Mouse (Mus musculus) neural tube, embryonic 11.5 days (tissue): ENCODE measurements at regions not wholly inside any gene's neighbourhood (a gene's known extent, or its start where the extent isn't known, plus 50 kb on each side); places are given as distances from the start of the nearest gene placed in this dataset.

Source experiments
- ATAC-seq: fragments of 200-750 bp; cut with Nextera tagmentation; 2 replicates; pipeline ENCODE4 v1.8.0; 2017; ENCODE audit warnings: moderate number of reproducible peaks, mild to moderate bottlenecking, moderate TSS enrichment, moderate library complexity; ENCODE audit not compliant: insufficient read depth, low FRiP score, low TSS enrichment
- DNase-seq: peaks from one replicate; pipeline ENCODE4 v3.0.0-alpha.2; 2015; ENCODE audit warnings: low spot score
- H3K27ac ChIP-seq: fragments of 300-500 bp; sonication (generic); 2 replicates; pipeline ENCODE4 v1.5.1; 2014; ENCODE audit warnings: low read depth, mild to moderate bottlenecking, low read length
- H3K27me3 ChIP-seq: fragments of 300-500 bp; sonication (generic); 2 replicates; pipeline ENCODE4 v1.6.1; 2014; ENCODE audit warnings: mild to moderate bottlenecking, low read length, mixed read lengths; ENCODE audit not compliant: control insufficient read depth, insufficient read depth
- H3K36me3 ChIP-seq: fragments of 300-500 bp; sonication (generic); 2 replicates; pipeline ENCODE4 v1.6.1; 2014; ENCODE audit warnings: mild to moderate bottlenecking, low read length, moderate library complexity, mixed read lengths; ENCODE audit not compliant: control insufficient read depth, insufficient read depth
- H3K4me1 ChIP-seq: fragments of 300-500 bp; sonication (generic); 2 replicates; pipeline ENCODE4 v1.6.1; 2014; ENCODE audit warnings: low read length, mixed read lengths; ENCODE audit not compliant: control insufficient read depth, insufficient read depth
- H3K4me2 ChIP-seq: fragments of 300-500 bp; sonication (generic); 2 replicates; pipeline ENCODE4 v1.6.1; 2014; ENCODE audit warnings: low read depth, mild to moderate bottlenecking, moderate library complexity
- H3K4me3 ChIP-seq: fragments of 300-500 bp; sonication (generic); 2 replicates; pipeline ENCODE4 v1.5.1; 2014; ENCODE audit warnings: low read depth, low read length
- H3K9ac ChIP-seq: fragments of 300-500 bp; sonication (generic); 2 replicates; pipeline ENCODE4 v1.6.1; 2014; ENCODE audit warnings: mild to moderate bottlenecking, low read length
- H3K9me3 ChIP-seq: fragments of 300-500 bp; sonication (generic); 2 replicates; pipeline ENCODE4 v1.6.1; 2016; ENCODE audit warnings: low read length; ENCODE audit not compliant: control insufficient read depth
- WGBS: fragments of 180-500 bp; shearing (Covaris S2); extraction: QIAGEN DNeasy Blood & Tissue Kit; methylation state at CpG from one replicate; pipeline ENCODE4 v1.1.7; 2014; 5-methylcytosine and 5-hydroxymethylcytosine counted together

DNA sequence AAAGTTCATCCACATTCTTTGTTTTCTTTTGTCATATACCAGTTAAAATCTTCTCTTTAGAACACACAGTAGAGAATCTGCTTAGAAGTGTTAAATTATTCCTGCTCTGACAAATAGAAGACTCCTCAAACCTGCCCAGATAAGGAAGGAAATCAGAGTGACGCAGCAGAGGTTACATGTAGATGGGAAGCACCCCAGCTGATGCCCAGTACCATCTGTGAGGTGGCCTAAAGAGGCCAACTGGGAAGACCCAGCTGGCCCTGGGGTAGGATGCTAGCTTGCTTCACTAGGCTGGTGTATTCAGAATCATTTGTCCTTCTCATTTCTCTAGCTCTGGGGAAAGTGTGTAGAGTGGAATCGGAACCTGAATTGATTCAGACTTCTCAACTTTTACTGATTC is 242.6 kb upstream of the Erbb4 start:
- no peak overlapping the region for H3K4me2 ChIP-seq
- ATAC-seq (no peak), DNase-seq (no peak)
- H3K9ac ChIP-seq = no peak overlapping the region
- no peaks in the 10 kb centered on the region for H3K36me3 ChIP-seq
- H3K9me3 ChIP-seq = no peaks in the 10 kb centered on the region
- no peaks in the 10 kb centered on the region for H3K4me1 ChIP-seq
- H3K27ac ChIP-seq = no peak overlapping the region
- no peaks in the 10 kb centered on the region for H3K27me3 ChIP-seq
- no peak overlapping the region for H3K4me3 ChIP-seq
- WGBS = 99% methylated on average over 2 of the region's 2 CpGs

DNA sequence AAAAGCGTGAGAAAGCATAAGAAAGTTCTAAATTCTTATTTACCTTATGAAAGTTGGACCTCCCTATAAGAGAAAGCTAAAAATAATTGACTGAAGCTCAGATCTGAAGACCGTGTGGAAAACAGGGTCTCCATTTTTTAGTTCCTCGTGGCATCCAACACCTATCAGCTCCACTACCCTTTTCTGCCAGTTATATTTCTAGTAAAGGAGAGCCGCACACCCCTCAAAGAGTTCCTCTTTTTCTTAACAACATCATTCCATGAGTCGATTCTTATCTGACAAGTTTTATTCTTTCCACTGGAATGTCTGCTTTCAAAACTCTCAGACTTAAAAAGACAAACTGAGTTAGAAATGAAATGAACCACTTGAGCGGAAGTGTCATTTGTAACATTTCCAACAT is 242.0 kb upstream of the Erbb4 start:
- Histone ChIP-seq H3K9ac (no peak overlapping the region), H3K9me3 (no peaks in the 10 kb centered on the region), H3K27me3 (no peaks in the 10 kb centered on the region), H3K4me1 (no peaks in the 10 kb centered on the region), H3K4me2 (no peak overlapping the region), H3K36me3 (no peaks in the 10 kb centered on the region), H3K4me3 (no peak overlapping the region), H3K27ac (no peak overlapping the region)
- ATAC-seq = no peak
- WGBS = 90% methylated on average over 6 of the region's 6 CpGs
- DNase-seq = no peak

DNA sequence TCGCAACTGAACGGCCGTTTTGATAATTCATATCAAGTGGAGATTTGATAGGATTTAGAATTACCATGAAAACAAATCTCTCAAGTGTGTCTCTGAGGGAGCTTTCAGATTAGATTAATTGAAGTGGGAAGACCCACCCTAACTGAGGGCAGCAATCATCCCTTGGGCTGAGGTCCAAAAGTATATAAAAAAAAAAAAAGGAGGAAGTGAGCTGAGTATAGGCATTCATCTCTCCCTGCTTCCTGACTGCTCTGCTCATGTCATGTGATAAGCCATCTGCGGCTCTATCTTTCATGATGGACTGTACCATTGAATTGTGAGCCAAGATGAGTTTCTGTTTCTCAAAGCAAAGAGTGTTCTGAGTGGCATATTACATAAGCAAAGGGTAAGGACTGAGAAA is 234.2 kb upstream of the Erbb4 start:
- no peaks in the 10 kb centered on the region for H3K9me3 ChIP-seq
- H3K4me1 ChIP-seq = no peaks in the 10 kb centered on the region
- no peak overlapping the region for H3K27ac ChIP-seq
- no peak for DNase-seq
- 91% methylated on average over 4 of the region's 4 CpGs for WGBS
- no peak overlapping the region for H3K9ac ChIP-seq
- no peaks in the 10 kb centered on the region for H3K36me3 ChIP-seq
- ATAC-seq = no peak
- no peak overlapping the region for H3K4me3 ChIP-seq
- H3K27me3 ChIP-seq = no peaks in the 10 kb centered on the region
- H3K4me2 ChIP-seq = no peak overlapping the region

DNA sequence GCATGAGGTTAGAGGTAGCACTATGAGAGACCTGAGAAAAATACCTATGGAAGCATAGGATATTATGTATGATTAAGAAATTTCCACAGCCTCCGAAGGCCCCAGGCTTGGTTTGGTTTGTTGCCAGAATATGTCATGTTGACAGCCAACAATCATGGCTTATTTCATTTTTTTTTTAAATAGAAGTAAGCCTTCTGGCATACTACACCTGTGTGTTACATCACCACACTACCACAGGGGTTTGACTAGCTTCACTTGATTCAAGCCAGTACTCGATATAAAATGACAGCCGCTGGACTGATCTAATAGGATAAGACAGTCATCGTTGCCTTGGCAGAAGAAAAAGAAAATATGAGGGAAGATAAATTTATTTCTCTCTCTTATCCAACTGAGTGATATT is 232.6 kb upstream of the Erbb4 start:
- WGBS = 96% methylated on average over 4 of the region's 4 CpGs
- H3K9ac ChIP-seq = no peak overlapping the region
- DNase-seq (no peak), ATAC-seq (no peak)
- no peaks in the 10 kb centered on the region for H3K36me3 ChIP-seq
- H3K4me3 ChIP-seq = no peak overlapping the region
- no peak overlapping the region for H3K4me2 ChIP-seq
- H3K4me1 ChIP-seq = no peaks in the 10 kb centered on the region
- H3K27ac ChIP-seq = no peak overlapping the region
- H3K27me3 ChIP-seq = no peaks in the 10 kb centered on the region
- H3K9me3 ChIP-seq = no peaks in the 10 kb centered on the region

DNA sequence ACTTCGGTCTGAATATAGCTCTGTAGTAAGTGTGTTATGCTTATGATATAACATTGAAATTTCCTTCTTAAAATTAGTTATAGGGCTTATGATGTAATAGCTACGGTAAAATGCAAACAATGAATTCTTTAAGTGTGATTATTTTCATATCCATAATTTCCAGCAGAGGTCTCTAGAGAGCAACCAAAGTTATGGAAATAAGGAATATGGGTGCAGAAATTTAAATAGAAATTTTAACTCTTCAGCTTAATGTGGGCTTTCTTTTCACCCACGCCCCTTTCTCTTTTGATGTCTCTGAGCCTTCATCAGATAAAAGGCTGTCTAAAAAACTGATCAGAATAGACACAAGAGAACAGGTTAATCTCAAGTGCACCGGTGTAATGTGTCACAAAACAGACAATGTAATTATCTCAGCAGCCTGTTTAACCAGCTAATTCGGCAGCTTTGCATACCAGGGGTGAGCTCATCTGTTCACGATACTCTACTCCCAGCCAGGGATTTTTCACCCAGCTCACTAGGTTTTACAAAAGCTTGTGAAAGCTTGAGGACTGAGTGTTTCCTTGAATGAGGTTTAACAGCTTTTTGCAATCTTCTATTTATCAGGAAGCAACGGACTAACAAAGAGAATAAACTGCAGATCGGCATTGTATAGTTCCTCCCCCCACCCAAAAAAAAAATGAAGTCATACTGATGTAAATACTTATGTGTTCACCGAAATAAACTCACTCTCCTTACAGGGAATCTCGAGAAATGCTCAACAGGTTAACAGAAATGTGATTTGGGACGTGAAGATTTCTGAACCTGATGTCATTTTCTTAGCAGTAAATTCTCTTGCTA is 223.8 kb upstream of the Erbb4 start:
- Histone ChIP-seq H3K4me3 (no peak overlapping the region), H3K9ac (no peak overlapping the region), H3K36me3 (no peaks in the 10 kb centered on the region), H3K27ac (no peak overlapping the region), H3K9me3 (no peaks in the 10 kb centered on the region), H3K27me3 (no peaks in the 10 kb centered on the region), H3K4me2 (no peak overlapping the region), H3K4me1 (no peaks in the 10 kb centered on the region)
- DNase-seq (no peak), ATAC-seq (no peak)
- WGBS = 70% methylated on average over 11 of the region's 11 CpGs

DNA sequence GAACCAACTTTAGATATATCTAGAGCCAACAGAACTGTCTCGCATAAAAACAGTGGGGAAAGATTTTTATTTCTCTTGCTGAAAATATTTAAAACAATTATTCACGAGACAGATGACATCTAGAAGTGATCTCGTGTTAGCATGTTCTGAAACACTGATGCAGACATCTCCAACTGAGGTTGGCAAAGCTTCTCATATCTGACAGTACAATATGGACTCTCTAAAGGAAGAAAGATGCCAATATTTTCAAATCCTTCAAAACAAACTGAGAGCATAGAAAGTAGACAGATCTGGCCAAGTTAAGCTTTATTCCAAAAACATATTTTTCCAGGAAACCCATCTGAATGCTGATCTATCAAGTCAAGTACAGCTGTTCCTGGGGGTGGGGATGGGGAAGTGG is 221.5 kb upstream of the Erbb4 start:
- Histone ChIP-seq H3K9ac (no peak overlapping the region), H3K4me3 (no peak overlapping the region), H3K9me3 (no peaks in the 10 kb centered on the region), H3K36me3 (no peaks in the 10 kb centered on the region), H3K27me3 (no peaks in the 10 kb centered on the region), H3K4me2 (no peak overlapping the region), H3K4me1 (no peaks in the 10 kb centered on the region), H3K27ac (no peak overlapping the region)
- ATAC-seq (no peak), DNase-seq (no peak)
- WGBS = 81% methylated on average over 3 of the region's 3 CpGs

DNA sequence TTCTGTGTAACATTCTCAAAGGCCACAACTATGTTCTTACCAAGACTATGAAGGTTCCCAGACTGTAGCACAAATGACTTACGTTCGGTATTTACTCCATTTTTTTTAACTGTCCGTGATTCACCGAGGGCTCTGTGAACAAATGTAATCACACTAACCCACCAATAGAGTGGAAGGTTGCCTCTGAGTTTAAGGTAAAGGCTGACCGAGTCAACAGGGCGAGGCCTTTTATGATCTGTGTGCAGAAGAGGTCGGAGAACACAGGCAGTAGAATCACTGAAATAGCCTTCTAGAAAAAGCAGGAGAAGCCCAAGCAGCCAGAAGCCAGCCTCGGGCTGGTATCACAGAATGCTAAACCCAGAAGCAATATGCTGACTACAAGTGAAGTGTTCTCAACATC is 218.9 kb upstream of the Erbb4 start:
- Histone ChIP-seq H3K4me2 (no peak overlapping the region), H3K27me3 (no peaks in the 10 kb centered on the region), H3K4me1 (no peaks in the 10 kb centered on the region), H3K36me3 (no peaks in the 10 kb centered on the region), H3K4me3 (no peak overlapping the region), H3K9ac (no peak overlapping the region), H3K9me3 (no peaks in the 10 kb centered on the region), H3K27ac (no peak overlapping the region)
- ATAC-seq = no peak
- WGBS = 87% methylated on average over 8 of the region's 8 CpGs
- DNase-seq = no peak

DNA sequence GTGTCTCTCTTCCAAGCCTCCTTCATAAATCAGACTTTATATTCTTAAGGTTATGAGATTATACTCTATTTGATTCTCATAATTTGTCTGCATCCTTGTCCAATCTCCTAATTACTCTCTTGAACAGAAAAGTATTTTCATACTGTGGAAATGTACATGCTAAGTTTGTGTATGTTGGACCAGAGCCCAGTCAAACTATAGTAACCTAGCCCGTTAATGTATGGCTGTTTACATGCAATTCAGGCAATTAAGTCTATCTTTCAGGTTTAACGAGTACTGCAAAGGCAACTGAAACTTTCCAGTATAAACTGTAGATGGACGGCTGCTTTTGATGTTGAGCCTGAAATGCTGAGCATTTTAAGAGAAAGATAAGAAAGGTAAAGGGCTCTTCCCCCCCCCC is 211.7 kb upstream of the Erbb4 start:
- no peak for ATAC-seq

DNA sequence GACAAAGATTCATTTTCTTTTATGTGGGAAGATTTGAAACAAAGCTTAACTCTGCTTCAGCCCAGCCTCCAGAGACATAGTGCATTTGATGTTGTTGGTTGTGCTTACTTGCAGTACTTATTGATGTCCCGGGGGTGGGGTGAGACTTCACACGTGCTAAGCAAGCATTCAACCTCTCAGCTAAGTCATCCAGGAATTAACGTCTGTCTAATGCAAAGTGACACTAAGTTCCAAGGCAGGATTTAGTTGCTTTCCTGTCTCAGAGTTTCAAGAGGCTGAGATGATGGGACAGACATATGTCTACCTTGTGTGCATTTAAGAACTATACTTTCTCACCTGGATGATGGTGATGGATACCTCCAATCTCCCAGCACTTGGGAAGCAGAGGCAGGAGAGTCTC is 189.0 kb upstream of the Erbb4 start:
- H3K4me1 ChIP-seq = no peaks in the 10 kb centered on the region
- 78% methylated on average over 3 of the region's 3 CpGs for WGBS
- no peak for DNase-seq
- H3K27me3 ChIP-seq = no peaks in the 10 kb centered on the region
- no peak overlapping the region for H3K27ac ChIP-seq
- H3K4me3 ChIP-seq = no peak overlapping the region
- H3K4me2 ChIP-seq = no peak overlapping the region
- H3K36me3 ChIP-seq = no peaks in the 10 kb centered on the region
- no peak for ATAC-seq
- no peaks in the 10 kb centered on the region for H3K9me3 ChIP-seq
- H3K9ac ChIP-seq = no peak overlapping the region

More for the DNA sequence above, 211.7 kb upstream of the Erbb4 start:
- H3K27ac ChIP-seq = no peak overlapping the region
- WGBS = 88% methylated on average over 3 of the region's 3 CpGs
- H3K36me3 ChIP-seq = no peaks in the 10 kb centered on the region
- H3K4me2 ChIP-seq = no peak overlapping the region
- DNase-seq = no peak
- H3K9me3 ChIP-seq = no peaks in the 10 kb centered on the region
- no peaks in the 10 kb centered on the region for H3K27me3 ChIP-seq
- no peak overlapping the region for H3K4me3 ChIP-seq
- no peak overlapping the region for H3K9ac ChIP-seq
- no peaks in the 10 kb centered on the region for H3K4me1 ChIP-seq
